Mouse (Mus musculus) liver, embryonic 11.5 days (tissue): ENCODE data around the gene Lamtor2. TPM values are rescaled to one million over a fixed set of nuclear protein-coding genes. Genes with fewer than 3 reads are reported as not detected.

Experiments
- ATAC-seq: fragments of 200-750 bp; cut with Nextera tagmentation; replicated peaks from 2 replicates; pipeline ENCODE4 v1.8.0; 2017; ENCODE audit warnings: moderate number of reproducible peaks, mild to moderate bottlenecking, moderate TSS enrichment, moderate library complexity; ENCODE audit not compliant: low FRiP score
- DNase-seq: peaks from one replicate; pipeline ENCODE4 v3.0.0-alpha.2; 2017; ENCODE audit warnings: low spot score
- H3K27ac ChIP-seq: fragments of 300-500 bp; sonication (generic); 2 replicates; pipeline ENCODE4 v1.5.1; 2014; ENCODE audit warnings: mild to moderate bottlenecking, low read depth, low read length, control low read depth
- H3K27me3 ChIP-seq: fragments of 300-500 bp; sonication (generic); replicated peaks from 2 replicates; pipeline ENCODE4 v1.6.1; 2014; ENCODE audit warnings: low read length, mixed read lengths; ENCODE audit not compliant: control insufficient read depth, insufficient read depth
- H3K36me3 ChIP-seq: fragments of 300-500 bp; sonication (generic); 2 replicates; pipeline ENCODE4 v1.6.1; 2014; ENCODE audit warnings: mild to moderate bottlenecking, low read length, moderate library complexity, mixed read lengths; ENCODE audit not compliant: control insufficient read depth, insufficient read depth
- H3K4me1 ChIP-seq: fragments of 300-500 bp; sonication (generic); replicated peaks from 2 replicates; pipeline ENCODE4 v1.6.1; 2014; ENCODE audit warnings: low read length, mixed read lengths; ENCODE audit not compliant: control insufficient read depth, insufficient read depth
- H3K4me2 ChIP-seq: fragments of 300-500 bp; sonication (generic); 2 replicates; pipeline ENCODE4 v1.6.1; 2014; ENCODE audit warnings: mild to moderate bottlenecking, control low read depth, moderate library complexity
- H3K4me3 ChIP-seq: fragments of 300-500 bp; sonication (generic); 2 replicates; pipeline ENCODE4 v1.5.1; 2014; ENCODE audit warnings: low read depth, low read length, control low read depth
- H3K9ac ChIP-seq: fragments of 300-500 bp; sonication (generic); 2 replicates; pipeline ENCODE4 v1.6.1; 2014; ENCODE audit warnings: low read depth, low read length, control low read depth
- H3K9me3 ChIP-seq: fragments of 300-500 bp; sonication (generic); 2 replicates; pipeline ENCODE4 v1.6.1; 2016; ENCODE audit warnings: low read length, inconsistent platforms, mixed read lengths; ENCODE audit not compliant: control insufficient read depth
- WGBS: fragments of 180-500 bp; shearing (Covaris S2); extraction: QIAGEN DNeasy Blood & Tissue Kit; methylation state at CpG from one replicate; pipeline ENCODE4 v1.1.7; 2014; 5-methylcytosine and 5-hydroxymethylcytosine counted together
- polyA plus RNA-seq: library from polyadenylated mRNA; unstranded; fragments of >200 nt; fragmentation: Nextera tagmentation; extraction: Ambion mirVana; gene quantifications from 2 replicates; pipeline ENCODE4 v1.2.1, GENCODE M21; 2014

The Lamtor2 gene
- polyA plus RNA-seq, 1 experiment from 2014 or later = 120 TPM

- Histone ChIP-seq H3K36me3 (no peaks in the 10 kb centered on the region; the same call in 1 of the 2 replicates), H3K9me3 (no peaks in the 10 kb centered on the region), H3K9ac (0 out of 2 replicates have a peak overlapping the region, but pooled peaks have one; percentile 0), H3K27me3 (no peaks in the 10 kb centered on the region), H3K4me3 (peak overlapping the region; percentile 77), H3K4me2 (peak overlapping the region; percentile 93), H3K4me1 (peaks cover 64% of the 10 kb centered on the region), H3K27ac (no peak overlapping the region)
- DNase-seq (no peak), ATAC-seq (no peak)
- WGBS = 54% methylated on average over 3 of the region's 3 CpGs
These were observed 17.9 kb downstream of the Lamtor2 start for GRCm38 (mm10) chr3:88535005-88535404.

GRCm38 (mm10) chr3:88533706-88534105, 19.2 kb downstream of the Lamtor2 start:
- H3K36me3 ChIP-seq = no peaks in the 10 kb centered on the region; the same call in 1 of the 2 replicates
- peak overlapping the region; percentile 81 for H3K9ac ChIP-seq
- no peak for DNase-seq
- H3K27ac ChIP-seq = peak overlapping the region; percentile 85; the same call in 1 of the 2 replicates
- H3K27me3 ChIP-seq = no peaks in the 10 kb centered on the region
- no peak for ATAC-seq
- WGBS = 11% methylated on average over 5 of the region's 5 CpGs
- H3K4me2 ChIP-seq = peak overlapping the region; percentile 93
- no peaks in the 10 kb centered on the region for H3K9me3 ChIP-seq
- peaks cover 68% of the 10 kb centered on the region for H3K4me1 ChIP-seq
- H3K4me3 ChIP-seq = peak overlapping the region; percentile 77

GRCm38 (mm10) chr3:88532689-88533511, 20.0 kb downstream of the Lamtor2 start:
- H3K36me3 ChIP-seq = no peaks in the 10 kb centered on the region; the same call in 1 of the 2 replicates
- no peak for DNase-seq
- H3K4me2 ChIP-seq = peak overlapping the region; percentile 93
- H3K9me3 ChIP-seq = no peaks in the 10 kb centered on the region
- ATAC-seq = no peak
- 3% methylated on average over 39 of the region's 40 CpGs for WGBS
- peaks cover 66% of the 10 kb centered on the region for H3K4me1 ChIP-seq
- no peaks in the 10 kb centered on the region for H3K27me3 ChIP-seq
- peak overlapping the region; percentile 85 for H3K27ac ChIP-seq
- H3K4me3 ChIP-seq = peak overlapping the region; percentile 77
- peak overlapping the region; percentile 81 for H3K9ac ChIP-seq

- Histone ChIP-seq H3K36me3 (no peaks in the 10 kb centered on the region), H3K9me3 (no peaks in the 10 kb centered on the region), H3K4me1 (peaks cover 70% of the 10 kb centered on the region), H3K9ac (peak within 1 kb of the TSS; percentile 81), H3K27me3 (no peaks in the 10 kb centered on the region), H3K27ac (peak within 1 kb of the TSS; percentile 85), H3K4me3 (peak within 1 kb of the TSS; percentile 77), H3K4me2 (peak within 1 kb of the TSS; percentile 93)
- DNase-seq = no peak
- under 1% methylated on average over 19 of the region's 31 CpGs for WGBS
- no peak for ATAC-seq
These were observed 20.6 kb downstream of the Lamtor2 start, which contains the start of gene Mex3a for GRCm38 (mm10) chr3:88532299-88532674. TSS of gene Mex3a (plus strand) at chr3:88532395.

GRCm38 (mm10) chr3:88531348-88532298, 21.3 kb downstream of the Lamtor2 start:
- peak; percentile 94 for DNase-seq
- peak overlapping the region; percentile 81 for H3K9ac ChIP-seq
- under 1% methylated on average over 53 of the region's 63 CpGs for WGBS
- no peaks in the 10 kb centered on the region for H3K36me3 ChIP-seq
- peaks cover 65% of the 10 kb centered on the region for H3K4me1 ChIP-seq
- peak; percentile 71 for ATAC-seq
- H3K27me3 ChIP-seq = no peaks in the 10 kb centered on the region
- H3K27ac ChIP-seq = peak overlapping the region; percentile 85
- H3K9me3 ChIP-seq = no peaks in the 10 kb centered on the region
- peak overlapping the region; percentile 77 for H3K4me3 ChIP-seq
- peak overlapping the region; percentile 93 for H3K4me2 ChIP-seq

GRCm38 (mm10) chr3:88530082-88530864, 22.6 kb downstream of the Lamtor2 start:
- peaks cover 51% of the 10 kb centered on the region for H3K4me1 ChIP-seq
- peak overlapping the region; percentile 77 for H3K4me3 ChIP-seq
- peak overlapping the region; percentile 81 for H3K9ac ChIP-seq
- H3K27me3 ChIP-seq = no peaks in the 10 kb centered on the region
- no peaks in the 10 kb centered on the region for H3K36me3 ChIP-seq
- 33% methylated on average over 11 of the region's 11 CpGs for WGBS
- ATAC-seq = no peak
- H3K9me3 ChIP-seq = no peaks in the 10 kb centered on the region
- no peak for DNase-seq
- H3K4me2 ChIP-seq = peak overlapping the region; percentile 93
- H3K27ac ChIP-seq = peak overlapping the region; percentile 85; the same call in 1 of the 2 replicates

- Histone ChIP-seq H3K4me3 (no peak overlapping the region), H3K4me2 (peak overlapping the region; percentile 93), H3K27ac (0 out of 2 replicates have a peak overlapping the region, but pooled peaks have one; percentile 5), H3K36me3 (peaks cover 7% of the 10 kb centered on the region; the same call in 1 of the 2 replicates), H3K9ac (no peak overlapping the region), H3K4me1 (peaks cover 43% of the 10 kb centered on the region), H3K9me3 (no peaks in the 10 kb centered on the region), H3K27me3 (no peaks in the 10 kb centered on the region)
- WGBS = 59% methylated on average over 7 of the region's 7 CpGs
- DNase-seq (no peak), ATAC-seq (no peak)
These were observed 23.5 kb downstream of the Lamtor2 start for GRCm38 (mm10) chr3:88529204-88530000.
